Mouse (Mus musculus) c-Kit-positive CD71-positive TER-119-positive erythroid progenitor cells, embryonic 14.5 days (primary cell): ENCODE results near the gene Olfr552.
"Not testable (repeated sequence)": the region's sequence is repeated elsewhere in the genome, so short reads cannot be mapped to it uniquely, and the experiment has no call there.

Experiments
- DNase-seq: peaks from one replicate; pipeline ENCODE4 v3.0.0-alpha.2; 2013; ENCODE audit warnings: low spot score

Gene Olfr552

DNA sequence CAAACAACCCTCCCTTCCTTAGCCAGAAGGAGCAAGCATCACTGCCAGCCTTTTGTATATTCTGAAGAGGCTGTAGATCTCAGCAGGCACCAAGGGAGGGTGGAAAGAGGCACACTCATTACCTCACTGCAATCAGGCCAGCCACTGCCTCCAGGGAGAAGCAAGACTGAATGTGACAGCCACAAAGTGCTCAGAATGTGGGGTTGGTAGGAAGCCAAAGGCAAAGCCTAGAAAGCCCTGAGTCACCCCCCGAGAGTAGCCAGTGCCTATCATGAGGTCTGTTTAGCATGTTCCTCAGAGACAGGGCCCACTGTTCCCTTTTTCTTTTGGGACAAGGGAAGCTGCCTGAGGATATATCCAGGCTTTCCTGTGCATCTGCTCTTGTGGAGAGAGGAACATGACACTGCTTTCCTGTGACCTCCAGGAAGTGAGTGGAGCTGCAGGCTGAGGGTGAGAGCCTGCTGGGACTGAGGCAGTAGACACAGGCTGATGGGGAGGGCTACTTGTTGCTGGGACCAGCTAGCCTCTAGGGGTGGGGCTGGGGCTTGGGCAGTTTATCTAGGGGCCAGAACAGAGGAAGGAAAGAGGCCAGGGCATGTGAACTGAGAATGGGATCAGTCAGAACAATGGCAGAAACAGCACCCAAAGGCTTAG lies at the start of gene Olfr552:
Gene Olfr552, plus strand, starts transcription at position 393 of the 654 bp plus-strand sequence.
- no peak for DNase-seq

DNA sequence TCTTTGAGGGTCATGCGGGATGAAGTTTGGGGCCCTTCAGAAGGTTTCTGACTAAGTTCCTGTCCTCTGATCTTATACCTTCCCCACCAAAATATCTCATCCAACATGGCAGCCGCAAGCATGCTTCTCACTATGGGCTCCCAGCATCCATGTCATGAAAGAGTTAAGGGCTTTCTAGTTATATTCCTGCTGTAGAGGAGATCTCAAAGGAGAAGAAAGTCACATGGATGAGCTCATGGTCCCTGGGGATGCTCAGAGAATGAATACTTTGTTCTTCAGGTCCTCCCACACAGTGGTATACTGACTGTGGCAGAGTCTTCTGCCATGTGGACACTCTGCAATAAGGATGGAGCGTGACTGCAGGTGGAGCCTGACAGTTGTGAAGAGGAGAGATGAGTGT lies 48.0 kb upstream of the Olfr552 start, which contains the start of gene Olfr549:
Gene Olfr549, plus strand, starts transcription at position 301 of the 400 bp plus-strand sequence.
- no peak for DNase-seq

DNA sequence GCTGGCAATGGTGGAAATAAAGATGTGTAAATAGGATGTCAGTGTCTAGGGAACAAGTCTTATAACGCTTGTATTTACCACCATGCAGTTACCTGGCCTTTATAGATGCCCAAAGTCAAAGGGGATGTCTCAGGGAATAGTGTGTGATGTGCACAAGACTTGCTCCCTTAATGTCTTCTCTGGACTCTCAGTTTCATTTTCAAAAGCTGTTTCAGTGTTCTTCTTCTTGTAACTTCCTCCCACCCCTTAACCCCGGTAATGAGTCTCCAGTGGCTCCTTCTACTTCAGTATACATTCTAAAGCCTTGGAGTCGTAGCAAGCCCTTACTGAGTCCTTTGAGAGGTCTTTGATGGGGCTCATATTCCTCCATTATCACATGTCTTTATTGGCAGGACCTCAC lies 44.3 kb upstream of the Olfr552 start:
- no peak for DNase-seq

DNA sequence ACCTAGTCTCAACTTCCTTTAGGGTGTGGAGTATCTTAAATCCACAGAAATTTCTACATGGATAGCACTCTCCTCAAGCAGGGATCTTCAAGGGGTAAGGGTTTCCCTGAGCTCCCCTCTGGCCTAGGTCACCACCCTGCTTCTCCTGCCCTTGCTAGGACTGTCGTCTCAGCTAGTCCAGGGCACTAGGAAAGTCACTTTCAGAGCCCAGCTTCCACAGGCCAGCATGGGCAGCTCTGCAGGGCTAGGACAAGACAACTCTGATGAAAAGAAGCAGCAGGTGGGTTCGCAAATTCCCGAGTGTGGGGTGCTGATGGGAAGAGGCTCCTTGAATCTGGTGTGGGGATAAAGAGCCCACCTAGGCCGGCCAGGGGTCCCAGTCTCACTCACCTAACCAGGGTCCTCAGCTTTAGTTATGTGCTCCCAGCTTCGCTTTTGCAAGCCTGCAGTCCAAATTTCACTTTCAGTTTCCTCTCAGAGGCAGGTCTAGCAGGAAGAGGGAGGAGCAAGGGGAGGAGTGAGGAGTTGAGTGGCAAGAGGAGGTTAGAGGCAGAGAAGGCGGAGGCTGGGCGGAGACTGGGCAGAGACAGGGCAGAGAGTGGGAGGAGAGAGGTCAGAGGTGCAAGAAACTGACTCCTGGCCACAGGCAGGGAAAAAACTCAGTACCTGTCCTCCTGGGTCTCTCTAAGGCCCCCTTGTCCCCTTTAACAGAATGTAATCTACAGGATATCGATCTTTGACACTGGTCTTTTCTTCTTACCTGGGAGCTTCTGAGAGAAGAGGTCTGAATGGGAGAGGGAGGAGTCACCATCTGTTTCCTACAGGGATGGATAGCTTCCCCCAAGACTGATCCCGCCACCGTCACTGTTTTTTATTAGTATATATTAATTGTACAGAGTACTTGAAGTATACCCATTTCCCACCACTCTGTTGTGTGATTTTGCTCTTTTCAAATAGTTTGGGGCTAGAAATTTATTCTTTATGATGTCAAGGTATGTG lies 32.3 kb upstream of the Olfr552 start, which contains the start of gene Trim21:
Gene Trim21, minus strand, starts transcription at position 488 of the 999 bp plus-strand sequence.
- DNase-seq: peak; percentile 87

DNA sequence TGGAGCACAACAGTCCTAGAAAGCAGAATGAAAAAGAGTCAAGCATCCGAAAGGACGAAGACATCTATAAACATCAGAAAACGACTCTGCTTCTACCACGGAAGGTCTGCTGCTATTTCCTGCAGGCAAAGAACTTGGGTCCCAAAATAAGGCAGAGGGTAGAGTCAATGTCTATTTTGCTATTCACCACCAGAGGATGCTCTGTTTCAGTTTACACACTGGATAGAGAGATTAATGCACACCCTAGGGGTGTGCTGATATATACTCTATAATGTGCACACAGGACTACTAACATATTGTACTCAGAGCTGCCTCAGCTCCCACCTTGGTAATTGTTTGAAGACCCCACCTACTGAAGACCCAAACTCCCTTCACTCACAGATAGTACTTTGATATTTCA lies 31.4 kb upstream of the Olfr552 start:
- no peak for DNase-seq

DNA sequence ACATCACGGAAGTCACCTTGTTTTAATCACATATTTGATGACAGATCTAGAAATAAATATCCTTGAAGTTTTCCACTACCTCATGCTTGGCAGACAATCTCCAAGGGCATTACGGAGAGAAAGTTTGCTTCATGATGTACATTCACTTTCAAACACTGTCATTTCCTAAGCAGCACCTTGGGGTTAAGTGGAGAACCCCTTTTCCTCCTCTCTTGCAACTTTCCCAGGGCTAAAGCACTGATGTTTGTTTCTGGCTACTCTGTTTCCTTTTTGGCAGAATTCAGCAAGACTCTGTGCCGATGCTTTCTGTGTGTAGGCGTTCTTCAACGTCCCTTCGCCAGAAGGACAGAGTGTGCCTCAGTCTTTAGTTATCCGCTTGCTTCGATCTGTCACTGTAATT lies 26.4 kb upstream of the Olfr552 start, which contains the start of gene Olfr550:
Gene Olfr550, plus strand, starts transcription at position 301 of the 400 bp plus-strand sequence.
- DNase-seq: no peak

DNA sequence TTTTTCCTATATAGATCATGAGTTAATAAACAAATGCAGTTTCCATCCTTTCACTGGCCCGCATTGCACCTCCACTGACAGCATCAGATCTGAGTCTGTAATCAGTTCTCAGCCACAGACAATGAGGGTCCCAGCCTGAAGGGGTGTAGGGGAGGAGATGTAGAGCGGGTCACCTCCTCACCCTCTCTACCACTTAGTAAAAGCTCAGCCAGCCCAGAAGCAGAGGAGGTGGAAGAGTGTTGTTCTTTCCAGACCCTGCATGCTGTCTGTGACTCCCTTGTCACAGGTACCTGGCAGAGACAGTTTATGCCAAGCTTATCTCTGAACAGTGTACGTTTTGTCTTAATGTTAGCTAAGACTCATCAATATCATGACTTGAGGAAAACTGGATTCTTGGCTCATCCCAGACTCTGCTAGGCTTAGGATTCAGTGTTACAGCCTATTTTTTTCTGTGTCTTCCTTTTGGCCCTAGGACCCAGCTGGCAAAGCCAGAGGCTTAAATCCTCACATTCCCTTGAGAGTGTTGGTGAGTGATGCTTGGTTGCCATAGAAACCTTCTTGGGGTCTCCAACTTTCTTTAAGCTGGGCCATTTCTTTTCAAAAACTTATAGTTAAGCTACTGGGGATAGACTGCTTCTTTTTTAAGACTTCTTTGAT lies 24.3 kb upstream of the Olfr552 start:
- DNase-seq: no peak

DNA sequence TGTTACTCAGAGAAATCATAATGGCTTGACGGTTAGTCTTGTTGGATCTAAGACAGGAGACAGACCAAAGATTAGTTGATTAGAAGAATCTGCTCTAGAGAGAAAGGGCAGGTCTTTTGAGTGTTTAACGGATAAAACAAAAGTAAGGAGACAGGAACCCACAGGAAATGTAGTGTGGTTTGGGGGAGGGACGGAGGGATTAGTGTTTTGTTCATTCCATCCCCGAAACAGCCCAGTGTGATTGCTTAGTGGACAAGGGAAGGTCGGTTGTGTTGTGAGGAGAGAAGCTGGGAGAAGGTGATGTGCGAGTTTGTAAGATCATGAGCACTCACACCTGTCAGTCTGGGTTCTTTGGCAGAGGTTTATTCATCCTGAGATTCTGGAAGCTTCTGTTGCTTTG lies 21.6 kb upstream of the Olfr552 start:
- DNase-seq: no peak

DNA sequence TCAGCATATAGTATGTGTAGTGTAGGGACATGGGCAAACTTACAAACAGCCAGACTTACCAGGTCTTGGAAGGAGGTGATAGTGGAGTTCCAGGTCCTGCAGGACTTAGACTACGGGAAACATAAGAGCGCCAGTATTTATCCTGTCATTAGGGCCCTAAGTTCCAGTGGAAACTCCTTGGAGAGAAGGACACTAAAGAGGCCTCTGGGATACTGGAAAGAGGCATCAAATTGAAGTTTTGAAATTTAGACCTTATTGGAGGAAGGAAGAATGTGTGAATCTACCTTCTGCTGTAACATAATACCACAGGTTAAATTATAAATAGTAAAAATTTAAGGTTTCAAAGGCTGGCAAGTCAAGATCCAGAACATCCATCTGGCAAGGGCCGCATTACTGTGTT lies 5.8 kb upstream of the Olfr552 start, which contains the start of gene Olfr551:
Gene Olfr551, minus strand, starts transcription at position 101 of the 400 bp plus-strand sequence.
- no peak for DNase-seq

DNA sequence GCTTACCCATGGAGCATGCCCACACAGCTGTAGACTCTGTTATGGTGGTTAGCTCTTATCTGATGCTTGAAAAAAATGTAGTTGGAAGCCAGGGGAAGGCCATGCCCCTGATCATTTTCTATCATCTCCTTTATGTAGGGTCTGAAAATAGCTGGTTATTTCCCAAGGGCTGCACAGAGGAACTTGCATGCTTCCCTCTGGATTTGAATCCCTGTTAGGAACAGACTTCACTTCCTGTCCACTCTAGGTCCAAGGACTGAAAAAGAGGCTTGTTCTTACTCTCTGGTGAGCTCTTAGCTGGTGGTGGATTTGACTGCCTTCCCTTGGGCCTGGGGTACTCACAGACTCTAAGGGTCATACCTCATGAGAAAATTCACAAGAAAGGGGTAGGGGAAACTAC lies 20.5 kb downstream of the Olfr552 start, which contains the start of gene Olfr553:
Gene Olfr553, minus strand, starts transcription at position 101 of the 400 bp plus-strand sequence.
- DNase-seq: no peak

DNA sequence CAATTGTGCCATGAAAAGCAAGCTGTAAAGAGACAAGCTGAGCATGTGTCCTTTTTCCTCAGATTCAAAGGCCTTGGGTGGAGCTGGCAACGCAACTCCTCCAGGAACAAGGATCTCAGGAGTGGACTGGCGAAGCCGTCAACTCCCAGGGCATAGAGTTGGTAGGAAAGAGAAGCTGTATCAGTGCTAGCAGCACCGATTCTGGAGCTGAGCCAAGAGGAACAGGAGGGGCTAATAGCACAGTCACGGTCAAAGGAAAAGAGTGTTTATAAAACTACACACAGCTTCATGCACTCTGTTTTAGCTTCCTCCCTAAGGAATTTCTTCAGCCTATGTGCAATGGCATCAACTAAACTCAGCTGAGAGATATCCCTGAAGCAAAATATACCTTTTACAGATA lies 22.0 kb downstream of the Olfr552 start:
- DNase-seq: no peak

DNA sequence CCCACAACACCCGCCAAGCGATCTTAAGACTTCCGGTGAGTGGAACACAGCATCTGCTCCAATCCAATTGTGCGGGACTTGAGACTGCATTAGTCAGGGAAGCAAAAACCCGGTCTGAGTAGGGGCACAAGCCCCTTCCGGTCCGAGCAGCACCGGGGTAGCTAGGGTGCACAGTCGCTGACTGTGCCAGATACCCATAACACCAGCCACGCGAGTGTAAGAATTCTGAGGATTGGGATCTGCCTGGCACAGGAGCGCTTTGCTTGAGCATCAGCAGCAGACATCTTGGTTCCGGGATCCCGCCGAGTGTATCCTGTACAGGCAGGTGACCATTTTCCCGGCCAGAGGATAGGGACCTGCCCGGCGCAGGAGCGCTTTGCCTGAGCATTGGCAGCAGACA lies 22.8 kb downstream of the Olfr552 start:
- not testable (repeated sequence) for DNase-seq

DNA sequence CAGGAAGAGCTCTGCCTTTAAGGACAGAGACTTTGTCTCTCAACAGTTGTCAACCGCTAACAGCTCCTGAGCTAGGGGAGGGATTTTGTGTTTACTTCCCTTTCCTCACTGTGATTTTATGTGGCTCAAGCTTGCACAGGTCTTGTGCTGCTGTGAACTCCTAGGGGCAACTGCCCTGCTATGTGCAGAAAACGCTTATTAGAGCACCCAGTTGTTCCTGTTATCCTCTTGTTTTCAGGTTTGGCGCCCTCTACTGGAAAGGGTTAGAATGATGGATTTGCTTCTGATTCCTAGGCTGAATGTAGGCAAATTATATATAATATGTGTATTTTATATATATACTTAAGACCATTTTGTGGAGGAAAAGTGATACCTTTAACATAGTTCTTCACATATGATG lies 39.1 kb downstream of the Olfr552 start:
- peak; percentile 24 for DNase-seq

DNA sequence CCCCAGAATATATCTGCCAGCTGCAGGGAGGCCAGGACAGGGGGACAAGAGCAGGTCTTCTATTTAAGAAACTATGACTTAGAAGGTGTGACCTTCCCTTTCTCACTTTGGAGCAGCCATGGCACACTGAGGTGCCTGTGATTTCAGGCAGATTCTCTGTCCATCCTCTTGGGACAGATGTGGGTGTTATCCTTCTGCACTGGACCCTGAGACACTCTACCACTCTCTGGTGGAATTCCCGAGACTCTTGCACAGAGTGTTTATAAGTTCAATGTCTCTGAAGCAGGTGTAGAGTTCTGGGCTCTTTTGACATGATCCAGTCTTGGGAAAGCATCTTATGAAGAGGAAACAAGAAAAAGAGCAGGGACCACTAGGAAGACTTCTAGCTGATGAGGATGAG lies 40.6 kb downstream of the Olfr552 start, which contains the start of gene Olfr554:
Gene Olfr554, plus strand, starts transcription at position 301 of the 400 bp plus-strand sequence.
- no peak for DNase-seq

DNA sequence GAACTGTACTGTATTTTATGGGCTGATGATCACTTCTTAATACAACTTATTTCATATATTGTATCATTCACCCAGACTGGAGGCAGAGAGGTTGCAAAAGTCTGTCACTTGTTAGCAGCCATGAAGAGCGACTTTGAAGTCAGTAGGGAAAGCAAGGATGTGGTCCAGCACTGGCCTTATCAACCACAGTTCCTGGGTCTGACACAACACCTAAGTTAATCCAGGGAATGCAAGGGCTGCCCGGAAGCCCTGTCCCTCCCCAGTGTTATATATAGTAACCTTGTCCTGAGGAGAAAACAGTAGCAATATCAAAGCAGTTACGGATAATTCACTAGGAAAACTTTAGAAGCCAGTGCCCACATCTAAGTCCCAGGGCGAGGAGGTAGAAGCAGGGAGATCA lies 47.4 kb downstream of the Olfr552 start:
- DNase-seq: not testable (repeated sequence)
